Mouse (Mus musculus): ENCODE measurements around the gene Ifih1. TPM values are rescaled to one million over a fixed set of nuclear protein-coding genes. Genes with fewer than 3 reads are reported as not detected.

Ifih1 gene
- polyA plus RNA-seq, 1 experiment from 2014 or later, result 1.8 TPM

DNA sequence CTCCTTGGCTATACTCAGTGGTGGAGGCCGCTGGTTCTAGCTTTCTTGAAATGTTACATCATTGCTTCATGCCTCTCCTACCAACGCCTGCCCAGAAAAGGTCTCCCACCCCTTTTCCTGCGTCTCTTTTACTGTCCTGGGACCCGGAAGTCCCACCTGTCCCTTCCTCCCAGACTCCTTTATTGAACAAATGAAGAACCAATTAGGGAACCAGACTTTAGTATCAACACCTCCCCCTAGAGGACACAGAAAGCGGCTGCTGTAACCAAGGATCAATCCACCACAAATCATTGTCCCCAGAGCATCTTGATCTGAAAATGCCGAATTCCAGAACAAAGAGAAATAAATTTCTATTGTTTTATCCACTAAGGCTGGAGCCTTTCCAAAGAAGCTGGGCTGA is 14.5 kb upstream of the Ifih1 start:
- Histone ChIP-seq H3K27ac (replicated peaks) (no peak overlapping the region), H3K4me3 (no peak overlapping the region), H3K9me3 (no peaks in the 10 kb centered on the region), H3K4me1 (replicated peaks) (peaks cover 7% of the 10 kb centered on the region; the same call in 1 of the 2 replicates), H3K36me3 (no peaks in the 10 kb centered on the region), H3K9ac (no peak overlapping the region), H3K27me3 (peaks cover 3% of the 10 kb centered on the region; the same call in 1 of the 2 replicates), H3K4me2 (no peak overlapping the region)
- ATAC-seq (ENCODE audit: low FRiP score, low read depth), result no peak
- WGBS, result 59% methylated on average over 6 of the region's 6 CpGs

DNA sequence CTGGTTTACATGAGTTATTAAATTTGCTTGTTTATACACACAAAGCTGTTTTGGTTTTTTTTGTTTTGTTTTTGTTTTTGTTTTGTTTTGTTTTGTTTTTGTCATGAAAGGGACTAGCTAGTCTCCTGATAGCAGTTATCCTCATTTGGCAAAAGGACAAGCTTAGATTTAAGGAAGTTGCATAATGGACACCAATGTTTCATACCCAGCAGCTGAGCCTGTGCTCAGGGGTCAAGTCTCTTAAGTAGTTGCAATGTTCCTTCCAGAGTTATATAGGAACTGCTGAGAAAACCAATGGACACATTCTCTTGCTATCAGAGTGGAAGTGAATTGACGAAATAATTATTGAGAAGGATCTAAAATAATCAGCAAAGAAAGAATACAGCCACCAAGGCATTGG is 10.0 kb upstream of the Ifih1 start:
- no peaks in the 10 kb centered on the region for H3K4me1 ChIP-seq (replicated peaks)
- ATAC-seq (ENCODE audit: low FRiP score, low read depth), result no peak
- H3K9ac ChIP-seq, result no peak overlapping the region
- no peaks in the 10 kb centered on the region for H3K9me3 ChIP-seq
- H3K36me3 ChIP-seq, result no peaks in the 10 kb centered on the region
- H3K4me3 ChIP-seq, result no peak overlapping the region
- H3K4me2 ChIP-seq, result no peak overlapping the region
- WGBS, result 78% methylated on average over 1 of the region's 1 CpGs
- 0 out of 2 replicates have a peak, but pooled peaks cover 3% of the 10 kb centered on the region for H3K27me3 ChIP-seq
- no peak overlapping the region for H3K27ac ChIP-seq (replicated peaks)

GRCm38 (mm10) chr2:62654519-62655338 is 8.7 kb upstream of the Ifih1 start:
- peak; percentile 85 for ATAC-seq (ENCODE audit: low FRiP score, low read depth)
- no peaks in the 10 kb centered on the region for H3K36me3 ChIP-seq
- no peaks in the 10 kb centered on the region for H3K9me3 ChIP-seq
- 52% methylated on average over 7 of the region's 7 CpGs for WGBS
- H3K4me1 ChIP-seq (replicated peaks), result no peaks in the 10 kb centered on the region
- H3K4me3 ChIP-seq, result no peak overlapping the region
- 0 out of 2 replicates have a peak, but pooled peaks cover 3% of the 10 kb centered on the region for H3K27me3 ChIP-seq
- no peak overlapping the region for H3K27ac ChIP-seq (replicated peaks)
- H3K9ac ChIP-seq, result no peak overlapping the region
- H3K4me2 ChIP-seq, result no peak overlapping the region

GRCm38 (mm10) chr2:62652466-62652865 is 6.4 kb upstream of the Ifih1 start:
- Histone ChIP-seq H3K27me3 (0 out of 2 replicates have a peak, but pooled peaks cover 3% of the 10 kb centered on the region), H3K4me1 (replicated peaks) (no peaks in the 10 kb centered on the region), H3K4me3 (no peak overlapping the region), H3K9ac (no peak overlapping the region), H3K9me3 (no peaks in the 10 kb centered on the region), H3K4me2 (no peak overlapping the region), H3K36me3 (no peaks in the 10 kb centered on the region), H3K27ac (replicated peaks) (no peak overlapping the region)
- ATAC-seq (ENCODE audit: low FRiP score, low read depth), result no peak
- 81% methylated on average over 4 of the region's 4 CpGs for WGBS

GRCm38 (mm10) chr2:62651890-62652289 is 5.8 kb upstream of the Ifih1 start:
- no peak for ATAC-seq (ENCODE audit: low FRiP score, low read depth)
- Histone ChIP-seq H3K4me3 (no peak overlapping the region), H3K9me3 (no peaks in the 10 kb centered on the region), H3K27me3 (0 out of 2 replicates have a peak, but pooled peaks cover 3% of the 10 kb centered on the region), H3K4me2 (no peak overlapping the region), H3K4me1 (replicated peaks) (0 out of 2 replicates have a peak, but pooled peaks cover 4% of the 10 kb centered on the region), H3K36me3 (no peaks in the 10 kb centered on the region), H3K9ac (no peak overlapping the region), H3K27ac (replicated peaks) (no peak overlapping the region)
- WGBS, result 83% methylated on average over 4 of the region's 4 CpGs

DNA sequence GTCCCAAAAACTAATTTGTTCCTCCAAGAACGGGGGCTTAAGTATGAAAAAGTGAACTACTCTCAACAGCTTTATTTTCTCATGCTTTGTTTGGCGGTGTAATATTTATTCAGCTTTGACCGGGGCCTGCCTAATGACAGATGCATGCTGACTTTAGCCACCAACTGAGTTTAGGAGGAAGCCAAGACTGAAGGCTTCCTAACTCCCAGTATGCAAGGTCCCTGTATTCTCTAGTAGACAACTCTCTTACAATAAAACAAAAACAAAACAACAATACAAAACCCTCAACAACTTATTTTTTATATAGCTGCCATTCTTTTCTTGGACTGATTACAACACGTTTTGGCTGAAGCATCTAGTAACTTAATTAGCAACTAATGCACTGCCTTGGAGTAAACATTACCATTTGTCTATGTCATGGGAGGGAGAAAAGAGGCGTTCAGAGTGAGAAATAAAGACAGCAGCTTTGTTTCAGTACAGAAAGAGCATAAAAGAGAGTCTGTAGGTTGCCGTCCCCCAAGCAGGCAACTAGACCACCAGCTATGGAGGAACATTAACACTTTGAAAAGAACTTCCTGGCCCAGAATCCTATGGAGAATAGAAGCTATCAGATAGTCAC is 725 bp upstream of the Ifih1 start:
- peaks cover 11% of the 10 kb centered on the region for H3K27me3 ChIP-seq
- WGBS, result 7% methylated on average over 6 of the region's 6 CpGs
- no peak overlapping the region; the same call in 1 of the 2 replicates for H3K27ac ChIP-seq (replicated peaks)
- H3K4me3 ChIP-seq, result peak overlapping the region; percentile 42
- H3K36me3 ChIP-seq, result no peaks in the 10 kb centered on the region
- peak overlapping the region; percentile 76 for H3K4me2 ChIP-seq
- ATAC-seq (ENCODE audit: low FRiP score, low read depth), result 0 out of 2 replicates have a peak, but pooled peaks have one; percentile 31
- peaks cover 16% of the 10 kb centered on the region for H3K4me1 ChIP-seq (replicated peaks)
- no peaks in the 10 kb centered on the region for H3K9me3 ChIP-seq
- no peak overlapping the region for H3K9ac ChIP-seq

GRCm38 (mm10) chr2:62645475-62645874 is 580 bp downstream of the Ifih1 start:
- peak overlapping the region; percentile 42 for H3K4me3 ChIP-seq
- H3K9me3 ChIP-seq, result no peaks in the 10 kb centered on the region
- peak; percentile 57; the same call in 1 of the 2 replicates for ATAC-seq (ENCODE audit: low FRiP score, low read depth)
- no peak overlapping the region for H3K9ac ChIP-seq
- WGBS, result 31% methylated on average over 12 of the region's 12 CpGs
- peaks cover 16% of the 10 kb centered on the region for H3K4me1 ChIP-seq (replicated peaks)
- H3K27me3 ChIP-seq, result peaks cover 8% of the 10 kb centered on the region
- peak overlapping the region; percentile 76 for H3K4me2 ChIP-seq
- no peak overlapping the region for H3K27ac ChIP-seq (replicated peaks)
- H3K36me3 ChIP-seq, result no peaks in the 10 kb centered on the region

GRCm38 (mm10) chr2:62644891-62645290 is 1.2 kb downstream of the Ifih1 start:
- no peaks in the 10 kb centered on the region for H3K36me3 ChIP-seq
- peaks cover 8% of the 10 kb centered on the region for H3K27me3 ChIP-seq
- peaks cover 16% of the 10 kb centered on the region for H3K4me1 ChIP-seq (replicated peaks)
- H3K9ac ChIP-seq, result no peak overlapping the region
- no peak overlapping the region for H3K4me3 ChIP-seq
- H3K27ac ChIP-seq (replicated peaks), result no peak overlapping the region
- no peak for ATAC-seq (ENCODE audit: low FRiP score, low read depth)
- no peak overlapping the region for H3K4me2 ChIP-seq
- no peaks in the 10 kb centered on the region for H3K9me3 ChIP-seq
- 95% methylated on average over 5 of the region's 5 CpGs for WGBS

DNA sequence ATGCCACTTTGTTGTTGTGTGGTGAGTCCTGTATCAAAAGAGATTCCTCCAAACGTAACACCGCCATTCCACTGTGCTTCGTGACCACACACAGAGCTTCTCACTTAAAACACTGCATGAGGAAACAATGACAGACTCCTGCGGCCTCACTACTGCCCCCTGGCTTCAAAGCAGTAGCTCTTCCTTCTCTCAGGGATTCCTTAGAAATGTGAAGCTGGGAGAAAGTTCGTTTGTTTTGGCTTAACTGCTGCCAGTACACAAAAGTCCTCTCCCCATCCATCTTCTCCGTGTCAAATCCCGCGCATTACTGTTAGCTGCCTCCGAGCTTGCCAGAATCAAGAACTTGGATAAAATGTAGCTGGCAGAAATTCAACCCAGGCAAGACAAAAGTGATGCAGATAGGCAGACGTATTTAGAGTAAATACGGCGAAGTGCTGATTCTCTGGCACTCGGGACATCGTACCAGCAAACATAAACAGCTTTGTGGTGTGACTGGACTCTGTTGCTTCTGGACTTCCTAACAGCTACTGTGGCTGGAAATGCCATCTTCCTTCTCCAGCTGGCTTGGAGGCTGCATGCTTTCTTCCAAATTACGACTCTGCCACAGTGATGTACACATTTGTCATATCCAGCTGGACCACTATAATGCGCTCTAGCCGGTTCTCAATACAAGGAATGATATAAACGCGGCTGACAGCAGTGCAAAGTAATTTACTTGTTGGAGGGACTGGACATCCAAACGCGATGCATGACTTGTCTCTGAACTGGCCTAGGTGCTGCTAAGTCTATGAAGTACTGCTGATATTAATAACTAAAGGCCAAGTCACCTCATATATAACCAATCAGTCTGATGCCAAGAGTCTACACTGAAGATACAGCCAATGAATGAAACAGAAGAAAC is 2.4 kb downstream of the Ifih1 start:
- H3K9ac ChIP-seq, result no peak overlapping the region
- ATAC-seq (ENCODE audit: low FRiP score, low read depth), result peak; percentile 28; the same call in 1 of the 2 replicates
- peaks cover 16% of the 10 kb centered on the region for H3K4me1 ChIP-seq (replicated peaks)
- H3K9me3 ChIP-seq, result no peaks in the 10 kb centered on the region
- H3K4me2 ChIP-seq, result peak overlapping the region; percentile 35
- H3K4me3 ChIP-seq, result no peak overlapping the region
- no peaks in the 10 kb centered on the region for H3K36me3 ChIP-seq
- 37% methylated on average over 21 of the region's 21 CpGs for WGBS
- peaks cover 8% of the 10 kb centered on the region for H3K27me3 ChIP-seq
- H3K27ac ChIP-seq (replicated peaks), result no peak overlapping the region

GRCm38 (mm10) chr2:62639869-62640268 is 6.2 kb downstream of the Ifih1 start:
- Histone ChIP-seq H3K4me1 (replicated peaks) (no peaks in the 10 kb centered on the region), H3K27ac (replicated peaks) (no peak overlapping the region), H3K36me3 (no peaks in the 10 kb centered on the region), H3K4me3 (no peak overlapping the region), H3K4me2 (no peak overlapping the region), H3K27me3 (peaks cover under 1% of the 10 kb centered on the region), H3K9me3 (no peaks in the 10 kb centered on the region), H3K9ac (no peak overlapping the region)
- ATAC-seq (ENCODE audit: low FRiP score, low read depth), result no peak
- 96% methylated on average over 2 of the region's 2 CpGs for WGBS

DNA sequence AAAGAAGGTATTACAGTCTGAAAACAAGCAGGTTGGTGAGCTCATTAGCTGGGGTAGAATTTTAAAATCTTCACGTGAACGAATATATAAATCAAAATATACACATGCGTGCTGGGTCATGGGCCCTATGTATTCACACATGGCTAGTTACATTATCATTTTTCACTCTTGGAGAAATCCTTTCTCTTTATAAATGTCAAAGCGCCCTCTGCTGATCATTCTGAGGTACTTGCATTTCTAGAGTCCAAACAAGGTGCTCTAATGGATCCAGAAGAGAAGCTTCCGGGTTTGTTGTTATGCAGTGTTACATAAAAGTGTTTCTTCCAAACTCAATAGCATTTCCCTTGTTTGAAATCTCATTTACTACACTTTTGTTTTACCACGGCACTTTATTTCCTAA is 15.6 kb downstream of the Ifih1 start:
- H3K27me3 ChIP-seq, result no peaks in the 10 kb centered on the region
- WGBS, result 25% methylated on average over 6 of the region's 6 CpGs
- ATAC-seq (ENCODE audit: low FRiP score, low read depth), result no peak
- H3K4me1 ChIP-seq (replicated peaks), result no peaks in the 10 kb centered on the region
- H3K4me2 ChIP-seq, result no peak overlapping the region
- no peak overlapping the region for H3K27ac ChIP-seq (replicated peaks)
- H3K9ac ChIP-seq, result no peak overlapping the region
- H3K9me3 ChIP-seq, result no peaks in the 10 kb centered on the region
- H3K4me3 ChIP-seq, result no peak overlapping the region
- H3K36me3 ChIP-seq, result no peaks in the 10 kb centered on the region
